Mouse (Mus musculus): ENCODE measurements around the gene Akap7.

- TF ChIP-seq POLR2A (IDR thresholded peaks at IDR 0.05; ENCODE audit: control insufficient read depth in 1 of 2, insufficient read depth in 1 of 2, low read depth in 1 of 2, low read length in 2 of 2, poor library complexity in 1 of 2), result no peak
- TF ChIP-seq CTCF (IDR thresholded peaks at IDR 0.05 in 2 of 3, conservative IDR thresholded peaks at IDR 0.05 in 1 of 3; ENCODE audit: control insufficient read depth in 1 of 3, insufficient read depth in 1 of 3, low read depth in 2 of 3, low read length in 3 of 3, poor library complexity in 1 of 3, severe bottlenecking in 1 of 3), result no peak
- TF ChIP-seq ELF1 (IDR thresholded peaks at IDR 0.05; ENCODE audit: low read depth, low read length), result no peak
- TF ChIP-seq MAZ (IDR thresholded peaks at IDR 0.05; ENCODE audit: low read depth, low read length), result no peak
- TF ChIP-seq MYC (IDR thresholded peaks at IDR 0.05; ENCODE audit: low read depth, low read length), result no peak
Measured at GRCm38 (mm10) chr10:25321198-25321597, 13.5 kb upstream of the Akap7 start.
